Mouse (Mus musculus) spleen, adult 2 months (tissue): ENCODE data around the gene 2610001J05Rik. TPM values are rescaled to one million over a fixed set of nuclear protein-coding genes. Genes with fewer than 3 reads are reported as not detected.

Experiments
- DNase-seq, 2 experiments: peaks; one replicate each; pipeline versions ENCODE4 v3.0.0 to v3.0.0-alpha.2; 2012 to 2021; ENCODE audit warnings: low spot score in 2 of 2, low read depth in 1 of 2
- H3K27ac ChIP-seq: fragments of 200-500 bp; 2 replicates; pipeline ENCODE4 v1.5.1; 2012; ENCODE audit warnings: low read length, inconsistent platforms; ENCODE audit not compliant: insufficient read depth
- H3K27me3 ChIP-seq: fragments of 200-500 bp; 2 replicates; pipeline ENCODE4 v1.6.1; 2012; ENCODE audit warnings: mild to moderate bottlenecking, moderate library complexity, low read length, inconsistent platforms; ENCODE audit not compliant: control insufficient read depth, insufficient read depth
- H3K36me3 ChIP-seq: fragments of 200-500 bp; 2 replicates; pipeline ENCODE4 v1.6.1; 2012; ENCODE audit warnings: mild to moderate bottlenecking, low read length, inconsistent platforms; ENCODE audit not compliant: control insufficient read depth, insufficient read depth
- H3K4me1 ChIP-seq: fragments of 200-500 bp; 2 replicates; pipeline ENCODE4 v1.6.1; 2011; ENCODE audit warnings: inconsistent platforms; ENCODE audit not compliant: control insufficient read depth, insufficient read depth, insufficient read length
- H3K4me3 ChIP-seq: fragments of 200-500 bp; 2 replicates; pipeline ENCODE4 v1.5.1; 2011; ENCODE audit warnings: mild to moderate bottlenecking, inconsistent platforms; ENCODE audit not compliant: insufficient read depth, insufficient read length; ENCODE audit errors: extremely low read depth
- CTCF ChIP-seq: fragments of 200-500 bp; IDR thresholded peaks from 2 replicates; pipeline ENCODE4 v1.5.1; 2011; ENCODE audit warnings: mild to moderate bottlenecking, inconsistent platforms; ENCODE audit not compliant: insufficient read depth, insufficient read length, insufficient replicate concordance; ENCODE audit errors: extremely low read depth
- POLR2A ChIP-seq: fragments of 200-500 bp; IDR thresholded peaks from 2 replicates; pipeline ENCODE4 v1.6.1; 2011; ENCODE audit warnings: low read depth, low read length, inconsistent platforms
- WGBS: fragments of 180-500 bp; shearing (Covaris S2); methylation state at CpG from one replicate; pipeline ENCODE4 v1.1.7; 2018; 5-methylcytosine and 5-hydroxymethylcytosine counted together
- polyA plus RNA-seq: library from polyadenylated mRNA; depleted of rRNA; stranded (reverse); fragments of >200 nt; gene quantifications from 2 replicates; pipeline ENCODE4 v1.2.3, GENCODE M21; 2012; rRNA removed

Gene 2610001J05Rik
- 12.3 and 14.4 TPM in 2 replicates for polyA plus RNA-seq

DNA sequence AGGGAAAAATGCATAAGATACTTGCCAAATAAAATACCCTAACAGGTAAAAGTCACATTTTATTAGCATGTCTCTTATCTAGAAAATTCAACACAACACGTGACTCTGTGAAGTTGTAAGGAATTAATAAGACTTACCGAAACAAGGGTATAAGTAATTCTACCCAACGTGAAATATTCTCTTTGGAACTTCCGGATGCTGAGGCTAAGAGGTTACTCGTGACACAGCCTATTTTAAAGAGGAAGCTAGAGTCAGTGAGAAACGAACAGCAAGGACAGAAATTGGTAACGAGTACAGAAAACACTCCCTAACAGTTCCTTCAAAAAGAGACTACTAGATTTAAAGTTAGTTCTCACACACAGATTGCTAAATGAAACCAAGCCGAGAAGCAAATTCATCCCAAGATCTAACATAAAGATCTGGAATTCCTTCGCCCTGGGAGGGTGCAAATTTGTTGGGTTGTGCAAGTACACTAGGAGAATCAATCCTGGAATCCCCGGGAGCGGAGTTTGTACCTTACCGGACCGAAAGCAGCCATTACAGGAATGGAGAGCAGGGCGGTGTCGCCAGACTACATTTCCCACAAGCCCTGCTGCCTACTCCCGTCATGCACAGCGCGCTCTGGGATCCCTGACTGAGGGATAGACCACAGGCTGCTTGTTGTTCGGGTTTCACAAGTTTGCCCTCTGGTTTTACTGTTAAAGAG lies at the start of gene 2610001J05Rik:
Gene 2610001J05Rik, minus strand, starts transcription at position 600 of the 706 bp plus-strand sequence.
- H3K4me3 ChIP-seq: peak within 1 kb of the TSS; percentile 92
- H3K4me1 ChIP-seq: peaks cover 5% of the 10 kb centered on the region; the same call in 1 of the 2 replicates
- H3K36me3 ChIP-seq: peaks cover 6% of the 10 kb centered on the region
- TF ChIP-seq CTCF (no peak), POLR2A (peak; percentile 71)
- peak; percentile 76 to 92 for DNase-seq
- under 1% methylated on average over 19 of the region's 19 CpGs for WGBS
- no peaks in the 10 kb centered on the region for H3K27me3 ChIP-seq
- H3K27ac ChIP-seq: peak within 1 kb of the TSS; percentile 84

GRCm38 (mm10) chr6:13909762-13910537 lies 38.6 kb upstream of the 2610001J05Rik start:
- WGBS: 90% methylated on average over 10 of the region's 10 CpGs
- DNase-seq: no peak
- no peak overlapping the region for H3K4me3 ChIP-seq

DNA sequence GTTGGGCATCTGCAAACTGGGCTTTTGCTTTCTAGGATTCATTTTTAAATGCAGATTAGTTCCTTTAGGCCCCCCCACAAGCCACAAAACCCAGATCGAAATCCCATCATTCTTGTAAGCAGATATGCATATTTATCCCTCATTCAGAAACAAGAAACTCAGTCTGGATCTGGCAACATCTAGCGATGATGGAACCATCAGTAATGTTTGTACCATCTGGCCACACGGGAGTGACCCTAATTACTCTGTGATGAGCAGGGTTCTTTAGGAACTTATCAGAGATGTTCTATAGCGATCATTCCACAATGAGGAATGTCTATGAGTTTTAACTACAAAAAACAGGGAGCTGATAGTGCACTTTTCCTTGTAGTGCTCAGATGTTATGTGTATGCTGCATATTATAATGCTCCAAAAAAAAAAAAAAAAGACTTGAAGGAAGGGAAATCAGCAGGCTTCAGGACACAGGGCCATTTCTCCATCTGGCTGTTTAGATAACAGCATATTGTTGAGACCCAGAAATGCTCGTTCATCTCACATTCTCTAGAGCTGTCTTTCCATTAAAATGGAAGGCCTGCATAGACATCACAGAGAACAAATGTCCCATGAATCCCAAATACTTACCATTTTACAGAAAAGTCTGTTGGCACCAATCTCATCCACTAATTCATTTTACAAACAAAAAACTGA lies 31.8 kb upstream of the 2610001J05Rik start:
- Histone ChIP-seq H3K27ac (no peak overlapping the region), H3K27me3 (no peaks in the 10 kb centered on the region), H3K4me1 (no peaks in the 10 kb centered on the region), H3K4me3 (no peak overlapping the region), H3K36me3 (no peaks in the 10 kb centered on the region)
- no peak for DNase-seq
- TF ChIP-seq CTCF (no peak), POLR2A (no peak)
- WGBS: 84% methylated on average over 5 of the region's 5 CpGs

More at GRCm38 (mm10) chr6:13909762-13910537, 38.6 kb upstream of the 2610001J05Rik start:
- no peak for TF ChIP-seq CTCF
- TF ChIP-seq POLR2A: no peak
- no peaks in the 10 kb centered on the region for H3K36me3 ChIP-seq
- H3K27me3 ChIP-seq: no peaks in the 10 kb centered on the region
- no peak overlapping the region for H3K27ac ChIP-seq
- H3K4me1 ChIP-seq: no peaks in the 10 kb centered on the region

- no peaks in the 10 kb centered on the region for H3K36me3 ChIP-seq
- no peak for TF ChIP-seq CTCF
- no peak for TF ChIP-seq POLR2A
- DNase-seq: no peak
- WGBS: 91% methylated on average over 3 of the region's 3 CpGs
- no peaks in the 10 kb centered on the region for H3K27me3 ChIP-seq
- no peaks in the 10 kb centered on the region for H3K4me1 ChIP-seq
- H3K27ac ChIP-seq: no peak overlapping the region
- H3K4me3 ChIP-seq: no peak overlapping the region
Measured at GRCm38 (mm10) chr6:13884877-13885592, 13.7 kb upstream of the 2610001J05Rik start.

DNA sequence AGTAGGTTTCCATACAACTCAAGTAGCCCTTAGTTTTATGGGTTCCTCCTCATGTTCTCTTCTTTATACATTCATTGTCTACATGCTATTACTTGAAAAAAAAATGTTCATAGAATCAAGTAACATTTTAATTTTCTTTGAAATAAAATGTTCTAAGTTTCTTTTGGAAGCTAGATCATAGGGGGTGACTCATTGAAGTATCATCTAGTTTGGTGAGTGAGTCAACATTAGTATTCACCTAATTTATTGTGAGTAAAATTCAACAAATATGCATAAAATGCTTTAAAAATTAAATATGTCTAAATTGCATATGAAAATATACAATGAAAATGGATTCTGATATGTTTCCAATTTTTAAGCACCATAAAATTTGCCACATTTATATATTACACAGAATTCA lies 11.6 kb upstream of the 2610001J05Rik start:
- Histone ChIP-seq H3K36me3 (no peaks in the 10 kb centered on the region), H3K4me1 (no peaks in the 10 kb centered on the region), H3K27me3 (no peaks in the 10 kb centered on the region), H3K4me3 (no peak overlapping the region), H3K27ac (no peak overlapping the region)
- no peak for DNase-seq
- no peak for TF ChIP-seq CTCF
- TF ChIP-seq POLR2A: no peak

DNA sequence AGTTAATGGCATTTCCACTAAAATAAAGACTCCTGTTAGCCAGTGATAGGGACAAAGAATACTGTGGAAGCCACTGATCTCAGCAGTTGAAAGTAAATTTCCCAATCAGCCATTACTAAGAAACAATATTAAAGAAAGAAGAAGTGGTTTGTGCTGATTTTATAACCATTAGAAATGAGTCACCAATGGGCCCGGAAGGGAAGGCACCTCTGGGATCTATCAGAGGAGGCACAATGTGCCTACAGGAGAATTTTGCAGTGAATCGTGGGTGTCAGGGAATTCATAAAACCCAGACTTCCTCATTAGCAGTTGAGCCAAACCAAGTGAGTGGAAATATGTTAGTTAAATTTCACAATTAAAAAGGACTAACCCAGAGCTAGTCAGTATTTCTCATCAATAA lies 2.6 kb upstream of the 2610001J05Rik start:
- no peak overlapping the region for H3K4me3 ChIP-seq
- peaks cover 5% of the 10 kb centered on the region; the same call in 1 of the 2 replicates for H3K4me1 ChIP-seq
- DNase-seq: no peak
- H3K27ac ChIP-seq: no peak overlapping the region
- WGBS: 65% methylated on average over 2 of the region's 2 CpGs
- H3K36me3 ChIP-seq: no peaks in the 10 kb centered on the region; the same call in 1 of the 2 replicates
- no peaks in the 10 kb centered on the region for H3K27me3 ChIP-seq
- TF ChIP-seq CTCF: no peak
- no peak for TF ChIP-seq POLR2A
